Mouse (Mus musculus): ENCODE results near the gene Ptprh. TPM values are rescaled to one million over a fixed set of nuclear protein-coding genes. Genes with fewer than 3 reads are reported as not detected.

The Ptprh gene
- polyA plus RNA-seq, 1 experiment from 2014 or later = not detected

- H3K9me3 ChIP-seq = no peaks in the 10 kb centered on the region
- no peak overlapping the region for H3K9ac ChIP-seq (replicated peaks)
- H3K4me3 ChIP-seq (replicated peaks) = no peak overlapping the region
- 95% methylated on average over 8 of the region's 8 CpGs for WGBS
- H3K4me1 ChIP-seq (replicated peaks) = peaks cover 1% of the 10 kb centered on the region; the same call in 1 of the 2 replicates
- no peaks in the 10 kb centered on the region for H3K36me3 ChIP-seq
- H3K27ac ChIP-seq = no peak overlapping the region
- H3K4me2 ChIP-seq = no peak overlapping the region
- ATAC-seq (ENCODE audit: insufficient number of reproducible peaks, insufficient read depth, low FRiP score, low TSS enrichment, low read depth) = no peak
- no peaks in the 10 kb centered on the region; the same call in 1 of the 2 replicates for H3K27me3 ChIP-seq
Measured at GRCm38 (mm10) chr7:4508739-4509116, 95.1 kb downstream of the Ptprh start.

GRCm38 (mm10) chr7:4508062-4508738 is 95.6 kb downstream of the Ptprh start:
- WGBS = 70% methylated on average over 32 of the region's 32 CpGs
- Histone ChIP-seq H3K36me3 (no peaks in the 10 kb centered on the region), H3K9me3 (no peaks in the 10 kb centered on the region), H3K27ac (no peak overlapping the region), H3K27me3 (no peaks in the 10 kb centered on the region; the same call in 1 of the 2 replicates), H3K9ac (replicated peaks) (no peak overlapping the region), H3K4me2 (no peak overlapping the region), H3K4me1 (replicated peaks) (no peaks in the 10 kb centered on the region), H3K4me3 (replicated peaks) (no peak overlapping the region)
- no peak for ATAC-seq (ENCODE audit: insufficient number of reproducible peaks, insufficient read depth, low FRiP score, low TSS enrichment, low read depth)

- Histone ChIP-seq H3K9me3 (no peaks in the 10 kb centered on the region), H3K9ac (replicated peaks) (no peak overlapping the region), H3K27ac (no peak overlapping the region), H3K4me3 (replicated peaks) (no peak overlapping the region), H3K27me3 (no peaks in the 10 kb centered on the region; the same call in 1 of the 2 replicates), H3K4me2 (no peak overlapping the region), H3K36me3 (no peaks in the 10 kb centered on the region), H3K4me1 (replicated peaks) (no peaks in the 10 kb centered on the region)
- no peak for ATAC-seq (ENCODE audit: insufficient number of reproducible peaks, insufficient read depth, low FRiP score, low TSS enrichment, low read depth)
- 64% methylated on average over 3 of the region's 4 CpGs for WGBS
Measured at GRCm38 (mm10) chr7:4507220-4507619, 96.6 kb downstream of the Ptprh start.

GRCm38 (mm10) chr7:4504646-4505435 is 99.0 kb downstream of the Ptprh start:
- Histone ChIP-seq H3K4me1 (replicated peaks) (peaks cover 7% of the 10 kb centered on the region), H3K36me3 (no peaks in the 10 kb centered on the region), H3K27ac (no peak overlapping the region), H3K9me3 (no peaks in the 10 kb centered on the region), H3K4me3 (replicated peaks) (no peak overlapping the region), H3K4me2 (no peak overlapping the region), H3K9ac (replicated peaks) (no peak overlapping the region), H3K27me3 (no peaks in the 10 kb centered on the region; the same call in 1 of the 2 replicates)
- WGBS = 65% methylated on average over 11 of the region's 11 CpGs
- ATAC-seq (ENCODE audit: insufficient number of reproducible peaks, insufficient read depth, low FRiP score, low TSS enrichment, low read depth) = no peak

GRCm38 (mm10) chr7:4503858-4504257 is 100.0 kb downstream of the Ptprh start:
- no peaks in the 10 kb centered on the region for H3K9me3 ChIP-seq
- H3K4me3 ChIP-seq (replicated peaks) = no peak overlapping the region
- peaks cover 17% of the 10 kb centered on the region for H3K4me1 ChIP-seq (replicated peaks)
- ATAC-seq (ENCODE audit: insufficient number of reproducible peaks, insufficient read depth, low FRiP score, low TSS enrichment, low read depth) = no peak
- H3K9ac ChIP-seq (replicated peaks) = no peak overlapping the region
- H3K27me3 ChIP-seq = no peaks in the 10 kb centered on the region
- peaks cover 6% of the 10 kb centered on the region; the same call in 1 of the 2 replicates for H3K36me3 ChIP-seq
- WGBS = 87% methylated on average over 5 of the region's 5 CpGs
- H3K27ac ChIP-seq = no peak overlapping the region
- H3K4me2 ChIP-seq = no peak overlapping the region

GRCm38 (mm10) chr7:4503100-4503499 is 100.7 kb downstream of the Ptprh start:
- Histone ChIP-seq H3K4me2 (0 out of 2 replicates have a peak overlapping the region, but pooled peaks have one; percentile 85), H3K4me1 (replicated peaks) (peaks cover 24% of the 10 kb centered on the region), H3K27ac (no peak overlapping the region), H3K9me3 (no peaks in the 10 kb centered on the region), H3K9ac (replicated peaks) (no peak overlapping the region), H3K4me3 (replicated peaks) (no peak overlapping the region), H3K36me3 (peaks cover 6% of the 10 kb centered on the region; the same call in 1 of the 2 replicates), H3K27me3 (no peaks in the 10 kb centered on the region)
- no peak for ATAC-seq (ENCODE audit: insufficient number of reproducible peaks, insufficient read depth, low FRiP score, low TSS enrichment, low read depth)
- 78% methylated on average over 4 of the region's 4 CpGs for WGBS

GRCm38 (mm10) chr7:4502421-4503090 is 101.3 kb downstream of the Ptprh start:
- Histone ChIP-seq H3K9me3 (no peaks in the 10 kb centered on the region), H3K4me1 (replicated peaks) (peaks cover 29% of the 10 kb centered on the region), H3K27ac (peak overlapping the region; percentile 89; the same call in 1 of the 2 replicates), H3K4me2 (peak overlapping the region; percentile 85), H3K9ac (replicated peaks) (peak overlapping the region; percentile 95; the same call in 1 of the 2 replicates), H3K36me3 (peaks cover 6% of the 10 kb centered on the region; the same call in 1 of the 2 replicates), H3K27me3 (no peaks in the 10 kb centered on the region), H3K4me3 (replicated peaks) (peak overlapping the region; percentile 89)
- ATAC-seq (ENCODE audit: insufficient number of reproducible peaks, insufficient read depth, low FRiP score, low TSS enrichment, low read depth) = peak; percentile 48
- WGBS = 7% methylated on average over 14 of the region's 14 CpGs

GRCm38 (mm10) chr7:4501558-4502397 is 102.1 kb downstream of the Ptprh start, which contains the start of gene Ppp1r12c:
TSS of gene Ppp1r12c (minus strand) at chr7:4501680.
- ATAC-seq (ENCODE audit: insufficient number of reproducible peaks, insufficient read depth, low FRiP score, low TSS enrichment, low read depth) = peak; percentile 87
- H3K9ac ChIP-seq (replicated peaks) = peak within 1 kb of the TSS; percentile 95
- peaks cover 12% of the 10 kb centered on the region for H3K36me3 ChIP-seq
- H3K9me3 ChIP-seq = no peaks in the 10 kb centered on the region
- H3K27ac ChIP-seq = peak within 1 kb of the TSS; percentile 89
- H3K27me3 ChIP-seq = no peaks in the 10 kb centered on the region
- H3K4me3 ChIP-seq (replicated peaks) = peak within 1 kb of the TSS; percentile 89
- peak within 1 kb of the TSS; percentile 85 for H3K4me2 ChIP-seq
- H3K4me1 ChIP-seq (replicated peaks) = peaks cover 29% of the 10 kb centered on the region
- under 1% methylated on average over 62 of the region's 62 CpGs for WGBS

GRCm38 (mm10) chr7:4500892-4501471 is 102.9 kb downstream of the Ptprh start:
- H3K9ac ChIP-seq (replicated peaks) = peak overlapping the region; percentile 95
- peaks cover 20% of the 10 kb centered on the region for H3K36me3 ChIP-seq
- under 1% methylated on average over 40 of the region's 52 CpGs for WGBS
- H3K27ac ChIP-seq = peak overlapping the region; percentile 89
- H3K4me2 ChIP-seq = peak overlapping the region; percentile 85
- H3K4me3 ChIP-seq (replicated peaks) = peak overlapping the region; percentile 89
- peaks cover 29% of the 10 kb centered on the region for H3K4me1 ChIP-seq (replicated peaks)
- H3K27me3 ChIP-seq = no peaks in the 10 kb centered on the region
- ATAC-seq (ENCODE audit: insufficient number of reproducible peaks, insufficient read depth, low FRiP score, low TSS enrichment, low read depth) = peak; percentile 29
- H3K9me3 ChIP-seq = no peaks in the 10 kb centered on the region

GRCm38 (mm10) chr7:4499034-4499433 is 104.8 kb downstream of the Ptprh start:
- no peak for ATAC-seq (ENCODE audit: insufficient number of reproducible peaks, insufficient read depth, low FRiP score, low TSS enrichment, low read depth)
- 83% methylated on average over 4 of the region's 4 CpGs for WGBS
- Histone ChIP-seq H3K4me2 (no peak overlapping the region), H3K27ac (no peak overlapping the region), H3K9me3 (no peaks in the 10 kb centered on the region), H3K27me3 (no peaks in the 10 kb centered on the region), H3K36me3 (peaks cover 39% of the 10 kb centered on the region), H3K4me1 (replicated peaks) (peaks cover 29% of the 10 kb centered on the region), H3K9ac (replicated peaks) (no peak overlapping the region), H3K4me3 (replicated peaks) (no peak overlapping the region)

Measured in limb, embryonic 12.5 days (tissue).